Mouse (Mus musculus) thymus, adult 2 months (tissue): Measurements from ENCODE around the gene Kcnd2. TPM values are rescaled to one million over a fixed set of nuclear protein-coding genes. Genes with fewer than 3 reads are reported as not detected.

Experiments
- DNase-seq: peaks from one replicate; pipeline ENCODE4 v3.0.0; 2021
- H3K27ac ChIP-seq: fragments of 200-500 bp; 2 replicates; pipeline ENCODE4 v1.5.1; 2012; ENCODE audit warnings: low read length, control low read depth; ENCODE audit not compliant: control insufficient read depth, insufficient read depth
- H3K27me3 ChIP-seq: fragments of 200-500 bp; 2 replicates; pipeline ENCODE4 v1.6.1; 2012; ENCODE audit warnings: mild to moderate bottlenecking, low read length, moderate library complexity, mixed read lengths; ENCODE audit not compliant: control insufficient read depth, insufficient read depth
- H3K36me3 ChIP-seq: fragments of 200-500 bp; 2 replicates; pipeline ENCODE4 v1.6.1; 2012; ENCODE audit warnings: mild to moderate bottlenecking, low read length, moderate library complexity; ENCODE audit not compliant: control insufficient read depth, insufficient read depth
- H3K4me1 ChIP-seq: fragments of 200-500 bp; replicated peaks from 2 replicates; pipeline ENCODE4 v1.6.1; 2012; ENCODE audit warnings: low read length; ENCODE audit not compliant: control insufficient read depth, insufficient read depth
- H3K4me3 ChIP-seq: fragments of 200-500 bp; 2 replicates; pipeline ENCODE4 v1.5.1; 2012; ENCODE audit warnings: mild to moderate bottlenecking, low read length, control low read depth, moderate library complexity; ENCODE audit not compliant: control insufficient read depth, insufficient read depth
- CTCF ChIP-seq: fragments of 200-500 bp; IDR thresholded peaks from 2 replicates; pipeline ENCODE4 v1.5.1; 2012; ENCODE audit warnings: mild to moderate bottlenecking, control low read depth, low read length, moderate library complexity, borderline replicate concordance; ENCODE audit not compliant: control insufficient read depth, poor library complexity, insufficient read depth; ENCODE audit errors: extremely low read depth
- POLR2A ChIP-seq: fragments of 200-500 bp; IDR thresholded peaks from 2 replicates; pipeline ENCODE4 v1.6.1; 2012; ENCODE audit warnings: mild to moderate bottlenecking, low read length, control low read depth, moderate library complexity; ENCODE audit not compliant: control insufficient read depth, poor library complexity, insufficient read depth; ENCODE audit errors: extremely low read depth
- WGBS: fragments of 180-500 bp; shearing (Covaris S2); methylation state at CpG from one replicate; pipeline ENCODE4 v1.1.7; 2018; 5-methylcytosine and 5-hydroxymethylcytosine counted together
- polyA plus RNA-seq: library from polyadenylated mRNA; depleted of rRNA; stranded (reverse); fragments of >200 nt; gene quantifications from 2 replicates; pipeline ENCODE4 v1.2.3, GENCODE M21; 2012

Kcnd2 gene
- polyA plus RNA-seq, 1 experiment: 0.50 TPM

GRCm38 (mm10) chr6:21629989-21630388 is 414.7 kb downstream of the Kcnd2 start:
- no peak overlapping the region for H3K4me3 ChIP-seq
- no peaks in the 10 kb centered on the region for H3K27me3 ChIP-seq
- 75% methylated on average over 4 of the region's 4 CpGs for WGBS
- H3K36me3 ChIP-seq: no peaks in the 10 kb centered on the region
- TF ChIP-seq POLR2A (no peak), CTCF (no peak)
- no peak for DNase-seq
- no peaks in the 10 kb centered on the region for H3K4me1 ChIP-seq
- H3K27ac ChIP-seq: no peak overlapping the region

GRCm38 (mm10) chr6:21655681-21656080 is 440.4 kb downstream of the Kcnd2 start:
- H3K4me3 ChIP-seq: no peak overlapping the region
- H3K27me3 ChIP-seq: no peaks in the 10 kb centered on the region
- no peaks in the 10 kb centered on the region for H3K36me3 ChIP-seq
- no peak overlapping the region for H3K27ac ChIP-seq
- DNase-seq: no peak
- TF ChIP-seq POLR2A (no peak), CTCF (no peak)
- no peaks in the 10 kb centered on the region for H3K4me1 ChIP-seq

GRCm38 (mm10) chr6:21664135-21664534 is 448.8 kb downstream of the Kcnd2 start:
- H3K4me3 ChIP-seq: no peak overlapping the region
- no peak overlapping the region for H3K27ac ChIP-seq
- no peak for DNase-seq
- no peaks in the 10 kb centered on the region for H3K27me3 ChIP-seq
- WGBS: 82% methylated on average over 6 of the region's 6 CpGs
- no peak for TF ChIP-seq CTCF
- TF ChIP-seq POLR2A: no peak
- H3K36me3 ChIP-seq: no peaks in the 10 kb centered on the region
- no peaks in the 10 kb centered on the region for H3K4me1 ChIP-seq

GRCm38 (mm10) chr6:21664638-21665037 is 449.3 kb downstream of the Kcnd2 start:
- DNase-seq: no peak
- no peak overlapping the region for H3K4me3 ChIP-seq
- TF ChIP-seq POLR2A (no peak), CTCF (no peak)
- no peaks in the 10 kb centered on the region for H3K36me3 ChIP-seq
- 89% methylated on average over 4 of the region's 4 CpGs for WGBS
- H3K27ac ChIP-seq: no peak overlapping the region
- no peaks in the 10 kb centered on the region for H3K27me3 ChIP-seq
- no peaks in the 10 kb centered on the region for H3K4me1 ChIP-seq

GRCm38 (mm10) chr6:21684252-21684651 is 468.9 kb downstream of the Kcnd2 start:
- no peak for TF ChIP-seq CTCF
- no peak for TF ChIP-seq POLR2A
- no peak for DNase-seq

GRCm38 (mm10) chr6:21686388-21686787 is 471.1 kb downstream of the Kcnd2 start:
- Histone ChIP-seq H3K36me3 (no peaks in the 10 kb centered on the region), H3K27ac (no peak overlapping the region), H3K4me1 (no peaks in the 10 kb centered on the region), H3K27me3 (no peaks in the 10 kb centered on the region), H3K4me3 (no peak overlapping the region)
- DNase-seq: no peak
- TF ChIP-seq POLR2A (no peak), CTCF (no peak)
- WGBS: 95% methylated on average over 1 of the region's 1 CpGs

More at GRCm38 (mm10) chr6:21684252-21684651, 468.9 kb downstream of the Kcnd2 start:
- no peak overlapping the region for H3K4me3 ChIP-seq
- 78% methylated on average over 6 of the region's 6 CpGs for WGBS
- H3K36me3 ChIP-seq: no peaks in the 10 kb centered on the region
- no peaks in the 10 kb centered on the region for H3K27me3 ChIP-seq
- H3K4me1 ChIP-seq: no peaks in the 10 kb centered on the region
- no peak overlapping the region for H3K27ac ChIP-seq

- no peak overlapping the region for H3K4me3 ChIP-seq
Measured at GRCm38 (mm10) chr6:21692861-21693350, 477.6 kb downstream of the Kcnd2 start.

More at GRCm38 (mm10) chr6:21692861-21693350, 477.6 kb downstream of the Kcnd2 start:
- no peak for DNase-seq
- H3K36me3 ChIP-seq: no peaks in the 10 kb centered on the region
- TF ChIP-seq CTCF (no peak), POLR2A (no peak)
- H3K27ac ChIP-seq: no peak overlapping the region
- WGBS: 91% methylated on average over 3 of the region's 3 CpGs
- H3K27me3 ChIP-seq: no peaks in the 10 kb centered on the region
- no peaks in the 10 kb centered on the region for H3K4me1 ChIP-seq
